Mouse (Mus musculus): ENCODE measurements at regions not wholly inside any gene's neighbourhood (a gene's known extent, or its start where the extent isn't known, plus 50 kb on each side); places are given as distances from the start of the nearest gene placed in this dataset.

DNA sequence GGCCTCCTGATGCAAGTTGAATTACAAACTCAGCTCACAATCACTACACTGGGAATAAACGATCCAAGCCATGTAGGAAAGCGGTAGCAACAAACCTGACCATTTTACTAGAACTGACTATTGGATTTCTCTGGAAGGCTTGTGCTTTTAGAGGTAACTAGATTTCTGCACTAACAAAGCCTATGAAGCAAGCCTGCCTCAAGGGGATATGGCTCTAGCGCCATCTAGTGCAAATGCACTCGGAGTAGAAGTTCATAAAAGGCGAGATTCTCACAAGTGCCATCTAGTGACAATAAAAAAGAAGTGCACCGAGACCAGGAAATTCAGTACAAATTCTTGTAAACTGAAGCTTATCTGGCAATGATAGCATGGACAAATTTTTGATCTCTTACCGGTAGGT, 364.9 kb upstream of the Fmr1 start:
- peak; percentile 73 for DNase-seq (ENCODE audit: low spot score)

Data from MN1 (cell line).